Mouse (Mus musculus) erythroblast, embryonic 14.5 days (primary cell): Measurements from ENCODE around the gene Grn. TPM values are rescaled to one million over a fixed set of nuclear protein-coding genes. Genes with fewer than 3 reads are reported as not detected.
A peak's percentile ranks its signal among the peaks of the same experiment; 100 is the strongest.

ENCODE experiments used
- H3K27me3 ChIP-seq: 2 replicates; pipeline ENCODE4 v1.6.1; 2012; ENCODE audit warnings: inconsistent platforms; ENCODE audit not compliant: control insufficient read depth
- H3K36me3 ChIP-seq: 2 replicates; pipeline ENCODE4 v1.6.1; 2012; ENCODE audit warnings: mild to moderate bottlenecking, inconsistent platforms; ENCODE audit not compliant: control insufficient read depth
- H3K4me1 ChIP-seq: 2 replicates; pipeline ENCODE4 v1.6.1; 2012; ENCODE audit warnings: inconsistent platforms; ENCODE audit not compliant: control insufficient read depth
- H3K4me3 ChIP-seq: replicated peaks from 2 replicates; pipeline ENCODE3; 2012; ENCODE audit warnings: moderate library complexity, mild to moderate bottlenecking, inconsistent platforms
- H3K9me3 ChIP-seq: 2 replicates; pipeline ENCODE4 v1.6.1; 2012; ENCODE audit warnings: low read length, inconsistent platforms, mixed read lengths; ENCODE audit not compliant: control insufficient read depth
- GATA1 ChIP-seq: IDR thresholded peaks from 2 replicates; pipeline ENCODE4 v1.6.1; 2012; ENCODE audit warnings: low read length, inconsistent platforms, mixed read lengths
- TAL1 ChIP-seq: IDR thresholded peaks from 3 replicates; pipeline ENCODE4 v1.6.1; 2012; ENCODE audit warnings: low read length, inconsistent platforms, mixed read lengths
- polyA plus RNA-seq: library from polyadenylated mRNA; stranded (reverse); fragments of >175 nt; gene quantifications from 2 replicates; pipeline ENCODE4 v1.2.3, GENCODE M21; 2012

The Grn gene
- polyA plus RNA-seq, 1 experiment, result 1.8 TPM

GRCm38 (mm10) chr11:102436471-102436790, 6.3 kb downstream of the Grn start:
- Histone ChIP-seq H3K4me1 (peaks cover 29% of the 10 kb centered on the region), H3K4me3 (no peak overlapping the region), H3K9me3 (peaks cover 17% of the 10 kb centered on the region), H3K36me3 (peaks cover 20% of the 10 kb centered on the region), H3K27me3 (peaks cover 69% of the 10 kb centered on the region)
- no peak for TF ChIP-seq GATA1
- no peak for TF ChIP-seq TAL1

GRCm38 (mm10) chr11:102437120-102438061, 7.3 kb downstream of the Grn start:
- Histone ChIP-seq H3K4me1 (peaks cover 22% of the 10 kb centered on the region), H3K27me3 (peaks cover 65% of the 10 kb centered on the region), H3K9me3 (peaks cover 17% of the 10 kb centered on the region), H3K4me3 (peak overlapping the region; percentile 45), H3K36me3 (peaks cover 20% of the 10 kb centered on the region)
- no peak for TF ChIP-seq TAL1
- TF ChIP-seq GATA1, result no peak

GRCm38 (mm10) chr11:102438212-102439092, 8.3 kb downstream of the Grn start:
- Histone ChIP-seq H3K4me1 (peaks cover 17% of the 10 kb centered on the region), H3K4me3 (peak overlapping the region; percentile 45), H3K36me3 (peaks cover 20% of the 10 kb centered on the region), H3K9me3 (peaks cover 17% of the 10 kb centered on the region), H3K27me3 (peaks cover 64% of the 10 kb centered on the region)
- TF ChIP-seq TAL1 (no peak), GATA1 (no peak)

GRCm38 (mm10) chr11:102439093-102440082, 9.3 kb downstream of the Grn start:
- Histone ChIP-seq H3K4me3 (no peak overlapping the region), H3K36me3 (peaks cover 18% of the 10 kb centered on the region), H3K9me3 (peaks cover 17% of the 10 kb centered on the region), H3K4me1 (peaks cover 13% of the 10 kb centered on the region), H3K27me3 (peaks cover 74% of the 10 kb centered on the region)
- TF ChIP-seq GATA1 (no peak), TAL1 (no peak)

- H3K9me3 ChIP-seq, result peaks cover 17% of the 10 kb centered on the region
- peaks cover 82% of the 10 kb centered on the region for H3K27me3 ChIP-seq
- peaks cover 12% of the 10 kb centered on the region; the same call in 1 of the 2 replicates for H3K36me3 ChIP-seq
- H3K4me1 ChIP-seq, result peaks cover 13% of the 10 kb centered on the region
- TF ChIP-seq TAL1 (no peak), GATA1 (no peak)
- H3K4me3 ChIP-seq, result no peak overlapping the region
These were observed 10.1 kb downstream of the Grn start for GRCm38 (mm10) chr11:102440255-102440654.

GRCm38 (mm10) chr11:102441434-102441833, 11.3 kb downstream of the Grn start:
- Histone ChIP-seq H3K36me3 (peaks cover under 1% of the 10 kb centered on the region; the same call in 1 of the 2 replicates), H3K27me3 (peaks cover 82% of the 10 kb centered on the region), H3K4me3 (no peak overlapping the region), H3K4me1 (peaks cover 15% of the 10 kb centered on the region), H3K9me3 (peaks cover 17% of the 10 kb centered on the region)
- TF ChIP-seq TAL1 (no peak), GATA1 (no peak)

- H3K36me3 ChIP-seq, result no peaks in the 10 kb centered on the region
- no peak for TF ChIP-seq TAL1
- TF ChIP-seq GATA1, result no peak
- H3K4me1 ChIP-seq, result peaks cover 20% of the 10 kb centered on the region
- H3K27me3 ChIP-seq, result peaks cover 82% of the 10 kb centered on the region
- H3K9me3 ChIP-seq, result peaks cover 18% of the 10 kb centered on the region
- H3K4me3 ChIP-seq, result no peak overlapping the region
These were observed 12.0 kb downstream of the Grn start for GRCm38 (mm10) chr11:102442089-102442488.

- Histone ChIP-seq H3K4me3 (no peak overlapping the region), H3K36me3 (no peaks in the 10 kb centered on the region), H3K9me3 (peaks cover 10% of the 10 kb centered on the region), H3K27me3 (peaks cover 82% of the 10 kb centered on the region), H3K4me1 (peaks cover 13% of the 10 kb centered on the region)
- TF ChIP-seq GATA1 (no peak), TAL1 (no peak)
These were observed 13.6 kb downstream of the Grn start for GRCm38 (mm10) chr11:102443740-102444139.
